Mouse (Mus musculus) macrophage (primary cell): Measurements from ENCODE around the gene Smco2. TPM values are rescaled to one million over a fixed set of nuclear protein-coding genes. Genes with fewer than 3 reads are reported as not detected.

Source experiments
- H3K27ac ChIP-seq: fragments of 350-480 bp; formaldehyde crosslinking; 2 replicates; pipeline ENCODE4 v1.9.0; 2021
- H3K36me3 ChIP-seq: fragments of 350-480 bp; formaldehyde crosslinking; 2 replicates; pipeline ENCODE4 v1.9.0; 2021; ENCODE audit errors: inconsistent target
- H3K4me3 ChIP-seq: fragments of 350-480 bp; formaldehyde crosslinking; 2 replicates; pipeline ENCODE4 v1.9.0; 2021; ENCODE audit errors: inconsistent target
- H3K79me2 ChIP-seq: fragments of 350-480 bp; formaldehyde crosslinking; 2 replicates; pipeline ENCODE4 v1.9.0; 2021; ENCODE audit errors: inconsistent target
- WGBS: methylation state at CpG from one replicate; pipeline ENCODE4 v1.1.7; 2026; ENCODE audit warnings: inconsistent platforms; ENCODE audit not compliant: missing documents; 5-methylcytosine and 5-hydroxymethylcytosine counted together
- polyA plus RNA-seq: library from polyadenylated mRNA; stranded (reverse); fragments of 250-400 nt; gene quantifications from 3 replicates; pipeline ENCODE4 v1.2.4, GENCODE M21; 2018; ENCODE audit warnings: inconsistent platforms

Smco2 gene
- polyA plus RNA-seq, 1 experiment from 2014 or later: not detected

DNA sequence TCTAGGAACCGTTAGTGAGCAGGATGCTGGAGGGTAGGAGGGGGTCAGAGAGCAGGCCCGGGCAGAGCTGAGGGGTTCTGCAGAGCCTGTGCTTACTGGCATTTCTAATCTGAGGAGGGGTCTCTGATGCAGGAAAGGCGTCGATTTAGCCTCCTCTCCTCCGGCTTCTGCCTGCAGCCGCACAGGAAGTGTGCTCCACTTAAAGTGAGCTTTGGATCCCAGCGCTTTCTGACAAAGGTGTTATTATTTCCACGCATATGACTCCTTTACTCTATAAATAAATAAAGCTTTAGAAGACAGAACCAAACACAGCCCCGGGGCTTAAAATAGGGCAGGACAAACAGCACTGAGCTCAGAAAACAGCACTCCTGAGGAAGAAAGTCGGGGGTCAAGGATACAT is 29.0 kb downstream of the Smco2 start:
- H3K36me3 ChIP-seq: no peaks in the 10 kb centered on the region
- no peak overlapping the region for H3K27ac ChIP-seq
- no peaks in the 10 kb centered on the region for H3K79me2 ChIP-seq
- no peak overlapping the region for H3K4me3 ChIP-seq
- 75% methylated on average over 10 of the region's 10 CpGs for WGBS

DNA sequence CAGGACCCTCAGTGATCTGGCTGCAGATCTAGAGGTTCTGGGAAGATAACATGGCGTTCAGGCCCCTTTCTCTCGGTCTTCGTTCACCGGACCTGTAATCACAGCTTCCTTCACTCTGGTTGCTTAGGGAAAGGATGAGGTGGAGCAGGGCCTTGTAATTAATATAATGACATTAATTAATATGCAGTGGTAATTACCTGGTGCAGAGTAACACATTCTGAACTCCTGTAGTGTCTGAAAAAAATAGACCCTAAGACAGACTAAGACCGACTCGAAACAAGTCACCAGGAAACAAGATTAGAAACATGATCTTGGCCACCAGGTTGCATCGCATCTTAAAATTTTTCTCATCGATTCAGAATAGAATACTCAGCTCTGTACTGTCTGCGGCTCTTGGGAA is 30.0 kb downstream of the Smco2 start:
- no peaks in the 10 kb centered on the region for H3K36me3 ChIP-seq
- H3K4me3 ChIP-seq: no peak overlapping the region
- no peaks in the 10 kb centered on the region for H3K79me2 ChIP-seq
- WGBS: 97% methylated on average over 9 of the region's 9 CpGs
- H3K27ac ChIP-seq: no peak overlapping the region

DNA sequence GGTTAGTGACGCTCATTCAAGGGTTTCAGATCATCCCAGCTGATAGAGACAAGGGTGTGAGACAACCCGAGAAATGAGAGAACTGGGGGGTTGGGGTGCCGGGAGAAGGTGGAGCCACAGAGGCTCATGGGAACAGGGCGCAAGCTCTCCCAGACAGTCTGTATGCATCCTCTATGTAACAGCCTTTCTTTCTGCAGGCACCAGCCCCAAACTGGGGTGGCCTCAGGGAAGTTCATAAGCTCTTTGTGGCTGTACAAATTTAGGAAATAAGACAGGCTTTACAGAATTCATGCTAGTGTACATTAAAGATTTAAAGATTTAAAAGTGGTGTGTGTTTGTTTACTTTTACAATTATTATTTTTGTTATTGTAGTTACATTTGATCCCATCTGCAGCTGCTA is 30.4 kb downstream of the Smco2 start:
- Histone ChIP-seq H3K36me3 (no peaks in the 10 kb centered on the region), H3K79me2 (no peaks in the 10 kb centered on the region), H3K27ac (no peak overlapping the region), H3K4me3 (no peak overlapping the region)
- WGBS: 92% methylated on average over 4 of the region's 4 CpGs

DNA sequence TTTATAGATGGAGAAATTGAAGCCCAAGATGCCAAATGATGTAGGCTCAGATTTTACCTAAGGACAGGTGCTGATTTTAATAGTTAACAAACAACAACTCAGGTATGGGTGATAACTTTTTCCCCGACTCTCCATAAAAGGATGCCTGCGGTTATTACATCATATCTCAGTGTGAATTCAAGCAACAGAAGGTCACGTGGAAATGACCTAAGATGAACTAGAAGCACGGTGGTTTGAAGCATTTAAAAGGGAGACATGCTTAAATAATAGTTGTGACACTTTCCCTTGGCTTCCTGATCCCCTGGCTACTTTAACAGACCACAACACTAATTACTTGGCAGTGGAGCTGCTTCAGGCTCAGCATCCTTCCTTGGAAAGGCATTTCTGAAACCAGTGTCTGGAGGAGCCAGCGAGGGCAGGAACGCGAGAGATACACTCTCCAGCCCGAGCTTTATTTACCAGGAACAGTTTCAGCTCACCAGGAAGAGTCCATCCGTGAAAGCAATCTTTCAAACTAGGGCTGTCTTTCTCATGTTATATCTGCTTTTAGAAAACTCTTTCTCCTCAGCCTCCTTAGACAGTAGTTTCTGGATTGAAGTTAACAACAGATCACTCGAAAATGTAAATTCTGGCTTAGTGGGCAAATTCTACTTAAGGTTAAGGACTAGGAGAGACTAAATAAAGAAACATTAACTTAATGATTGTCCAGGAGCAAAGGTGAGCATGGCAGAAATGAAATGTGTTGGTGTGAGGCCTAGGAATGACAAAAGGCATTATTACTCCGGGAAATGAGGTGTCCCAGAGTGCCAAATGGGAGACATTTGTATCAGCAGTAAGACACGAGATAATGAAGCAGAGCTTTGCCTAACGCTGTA is 32.2 kb downstream of the Smco2 start:
- H3K27ac ChIP-seq: no peak overlapping the region
- H3K4me3 ChIP-seq: no peak overlapping the region
- H3K79me2 ChIP-seq: no peaks in the 10 kb centered on the region
- H3K36me3 ChIP-seq: no peaks in the 10 kb centered on the region
- 76% methylated on average over 13 of the region's 13 CpGs for WGBS

DNA sequence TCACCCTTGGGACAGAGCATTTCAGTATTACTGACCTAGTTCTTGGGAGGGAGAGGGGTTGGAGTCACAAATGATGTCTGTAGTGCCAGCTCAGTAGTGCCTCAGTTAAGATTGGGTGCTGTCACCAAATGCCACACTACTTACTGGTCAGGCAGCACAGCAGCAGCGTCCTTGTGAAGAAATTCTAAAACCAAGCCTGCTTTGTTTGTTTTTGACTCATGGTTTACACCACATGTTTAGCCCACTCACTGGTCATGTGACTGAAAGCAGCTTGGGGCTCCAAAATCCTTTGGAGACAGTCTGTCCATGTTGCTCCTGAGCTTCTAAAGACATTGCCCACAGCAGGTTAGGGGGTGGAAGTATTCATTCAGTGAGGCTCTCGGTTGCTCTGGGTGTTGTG is 33.5 kb downstream of the Smco2 start:
- Histone ChIP-seq H3K36me3 (no peaks in the 10 kb centered on the region), H3K79me2 (no peaks in the 10 kb centered on the region), H3K4me3 (no peak overlapping the region), H3K27ac (no peak overlapping the region)
- WGBS: 91% methylated on average over 2 of the region's 2 CpGs

DNA sequence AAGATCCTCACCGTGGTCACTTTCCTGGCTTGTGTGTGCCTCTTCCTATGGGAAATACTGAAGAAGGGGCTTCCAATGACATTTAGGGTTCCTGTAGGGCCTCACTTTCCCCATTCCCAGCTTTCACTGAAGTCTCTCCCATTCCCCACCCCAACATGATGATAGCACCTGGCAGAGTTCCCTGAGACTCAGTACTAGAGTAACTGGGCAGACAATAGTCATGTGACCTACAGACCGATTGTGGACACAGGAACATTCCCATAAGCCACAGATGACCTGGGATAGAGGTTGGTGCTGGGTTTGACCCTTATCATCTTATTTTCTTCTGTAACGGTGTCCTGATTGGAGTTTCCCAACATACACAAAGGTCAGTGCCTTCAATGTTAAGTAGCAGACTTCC is 34.3 kb downstream of the Smco2 start:
- Histone ChIP-seq H3K27ac (no peak overlapping the region), H3K36me3 (no peaks in the 10 kb centered on the region), H3K4me3 (no peak overlapping the region), H3K79me2 (peaks cover 6% of the 10 kb centered on the region)
- WGBS: 95% methylated on average over 3 of the region's 3 CpGs

DNA sequence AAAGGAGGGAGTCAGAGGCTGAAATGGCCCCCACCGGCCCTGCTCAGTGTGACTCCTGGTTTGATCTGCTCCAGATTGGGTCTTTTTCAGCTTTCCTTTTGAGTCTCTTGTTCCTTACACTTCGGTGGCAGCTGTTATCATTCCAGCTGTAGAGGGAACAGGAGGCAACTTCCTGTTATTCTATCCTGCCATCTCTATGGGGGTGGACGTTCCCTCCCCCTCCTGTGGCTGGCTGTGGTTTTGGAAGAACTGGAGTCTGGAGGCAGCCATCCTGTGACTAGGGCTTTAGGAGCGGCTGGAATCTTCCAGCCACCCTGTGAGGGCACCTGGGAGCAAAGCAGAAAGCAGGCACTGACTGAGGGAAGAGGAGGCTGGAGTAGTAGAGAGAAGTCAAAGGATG is 34.9 kb downstream of the Smco2 start:
- Histone ChIP-seq H3K27ac (no peak overlapping the region), H3K4me3 (no peak overlapping the region), H3K36me3 (no peaks in the 10 kb centered on the region), H3K79me2 (peaks cover 10% of the 10 kb centered on the region)
- 65% methylated on average over 4 of the region's 4 CpGs for WGBS

DNA sequence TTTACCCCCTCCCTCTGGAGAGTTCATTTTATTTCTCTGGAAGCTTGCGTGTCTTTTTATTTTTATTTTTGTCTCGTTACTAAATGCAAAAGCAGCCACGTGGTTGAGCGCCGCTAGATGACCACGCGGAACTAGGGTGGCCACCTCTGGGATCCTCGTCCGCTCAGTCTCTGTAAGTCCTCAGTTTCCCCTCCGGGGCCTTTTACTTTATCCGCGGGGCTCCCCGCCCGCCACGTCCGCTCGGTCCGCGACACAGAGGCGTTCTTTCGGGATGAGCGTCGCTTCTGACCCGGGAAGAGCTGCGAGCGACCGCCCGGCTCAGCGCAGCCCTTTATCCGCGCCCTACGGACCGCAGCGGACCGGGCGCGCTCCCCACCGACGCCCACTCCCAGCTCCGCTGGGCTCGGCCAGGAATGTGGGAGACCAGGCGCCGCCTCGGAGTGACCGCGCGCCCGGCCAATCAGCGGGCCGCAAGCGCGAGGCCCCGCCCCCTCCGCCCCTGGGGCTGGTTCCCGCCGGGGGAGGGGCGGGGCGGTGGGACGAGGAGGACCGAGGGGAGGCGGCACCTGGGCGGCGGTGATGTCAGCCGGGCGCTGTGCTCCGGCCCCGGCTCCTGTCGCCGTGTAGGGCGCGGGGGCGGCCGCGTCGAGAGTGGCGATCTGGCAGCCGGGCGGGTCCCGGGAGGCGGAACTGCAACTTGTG is 38.2 kb downstream of the Smco2 start, which contains the start of gene Ppfibp1:
Gene Ppfibp1, plus strand, starts transcription at position 530 of the 702 bp plus-strand sequence.
- no peaks in the 10 kb centered on the region for H3K36me3 ChIP-seq
- H3K4me3 ChIP-seq: peak within 1 kb of the TSS; percentile 59
- 2% methylated on average over 75 of the region's 80 CpGs for WGBS
- peak within 1 kb of the TSS; percentile 33 for H3K27ac ChIP-seq
- peaks cover 28% of the 10 kb centered on the region for H3K79me2 ChIP-seq

DNA sequence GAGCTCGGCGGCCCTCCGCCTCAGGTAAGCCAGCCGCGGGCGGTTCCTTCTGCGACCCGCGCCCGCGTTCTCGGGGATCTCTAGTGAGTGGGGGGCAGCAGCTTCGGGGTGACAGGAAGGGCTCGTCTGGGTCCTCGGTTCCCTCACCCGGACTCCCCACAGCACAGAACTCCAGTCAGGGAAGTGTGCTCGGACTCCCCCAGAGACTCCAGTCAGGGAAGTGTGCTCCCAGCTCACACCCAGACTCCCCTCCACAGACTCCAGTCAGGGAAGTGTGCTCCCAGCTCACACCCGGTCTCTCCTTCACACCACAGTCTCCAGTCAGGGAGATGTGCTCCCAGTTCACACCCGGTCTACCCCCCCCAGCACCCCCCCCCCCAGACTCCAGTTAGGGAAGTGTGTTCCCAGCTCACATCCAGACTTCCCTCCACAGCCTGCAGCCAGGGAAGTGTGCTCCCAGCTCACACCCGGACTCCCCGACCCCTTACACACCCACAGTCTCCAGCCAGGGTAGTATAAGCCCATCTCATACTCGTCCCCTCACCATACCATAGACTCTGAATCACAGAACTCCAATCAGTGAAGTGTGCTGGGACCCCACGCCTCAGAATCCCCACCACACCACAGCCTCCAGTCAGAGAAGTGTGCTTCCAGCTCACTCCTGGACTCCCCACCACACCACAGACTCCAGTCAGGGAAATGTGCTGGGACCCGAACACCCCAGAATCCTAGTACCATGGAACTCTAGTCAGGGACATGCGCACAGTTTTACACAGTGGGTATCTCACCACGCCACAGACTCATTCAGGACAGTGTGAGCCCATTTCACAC is 39.0 kb downstream of the Smco2 start:
- WGBS: 20% methylated on average over 25 of the region's 26 CpGs
- Histone ChIP-seq H3K4me3 (peak overlapping the region; percentile 59), H3K36me3 (no peaks in the 10 kb centered on the region), H3K79me2 (peaks cover 34% of the 10 kb centered on the region), H3K27ac (peak overlapping the region; percentile 33)

DNA sequence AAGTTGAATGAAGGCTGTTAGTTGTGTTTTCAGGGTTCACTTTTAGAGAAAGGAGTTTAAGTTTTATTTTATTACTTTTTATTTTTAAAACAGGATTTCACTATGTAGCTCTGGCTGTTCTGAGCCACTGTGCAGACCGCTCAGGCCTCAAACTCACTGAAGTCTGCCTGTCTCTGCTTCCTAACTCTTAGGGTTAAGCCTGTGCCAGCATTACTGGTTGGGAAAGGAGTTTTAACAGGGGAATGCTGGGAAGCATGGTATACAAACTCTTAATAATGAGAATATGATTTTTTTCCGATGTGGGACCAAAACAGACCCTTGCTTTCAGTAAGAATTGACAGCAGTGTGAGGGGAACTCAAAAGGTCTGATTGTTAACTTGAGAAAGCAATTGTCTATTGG is 40.3 kb downstream of the Smco2 start:
- H3K4me3 ChIP-seq: no peak overlapping the region
- H3K79me2 ChIP-seq: peaks cover 42% of the 10 kb centered on the region
- no peaks in the 10 kb centered on the region for H3K36me3 ChIP-seq
- WGBS: 77% methylated on average over 2 of the region's 2 CpGs
- H3K27ac ChIP-seq: no peak overlapping the region

DNA sequence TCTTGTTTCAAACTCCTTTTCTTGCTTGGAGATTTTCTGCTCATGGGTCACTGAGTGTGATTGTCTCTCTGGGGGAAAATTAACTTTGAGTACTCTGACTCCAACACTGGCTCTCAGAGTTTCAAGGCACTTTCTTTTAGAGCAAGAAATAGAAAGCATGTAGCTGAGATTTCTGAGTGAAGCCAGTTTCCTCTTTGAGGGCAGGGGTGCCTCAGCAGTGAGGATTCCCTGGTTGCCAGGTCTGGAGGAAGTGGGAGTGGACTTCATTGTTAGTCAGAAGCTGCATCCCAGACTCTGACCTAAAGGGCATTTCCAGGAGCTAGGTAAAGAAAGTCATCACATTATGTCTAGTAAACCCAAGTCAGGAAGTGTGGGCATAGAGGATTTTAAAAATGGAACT is 40.7 kb downstream of the Smco2 start:
- Histone ChIP-seq H3K27ac (no peak overlapping the region), H3K79me2 (peaks cover 42% of the 10 kb centered on the region), H3K4me3 (no peak overlapping the region), H3K36me3 (no peaks in the 10 kb centered on the region)

DNA sequence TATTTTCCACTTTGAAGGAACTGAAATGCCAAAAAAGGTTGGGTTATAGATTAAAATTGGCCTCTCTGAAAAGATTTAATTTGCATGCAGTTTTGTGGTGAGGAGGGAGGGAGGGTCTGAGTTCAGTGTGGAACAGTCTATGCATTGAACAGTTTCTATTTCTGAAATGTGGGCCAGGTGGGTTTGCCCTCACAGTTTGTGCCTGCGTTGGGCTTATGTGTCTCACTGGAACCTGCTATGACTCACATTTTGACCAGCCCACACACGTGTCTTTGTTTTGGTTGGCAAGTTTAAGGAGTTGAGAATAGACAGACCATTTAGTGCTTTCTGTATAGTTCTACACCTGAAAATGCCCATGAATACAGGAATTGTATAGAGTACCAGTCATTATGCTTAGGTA is 44.0 kb downstream of the Smco2 start:
- H3K4me3 ChIP-seq: no peak overlapping the region
- H3K79me2 ChIP-seq: peaks cover 65% of the 10 kb centered on the region
- no peak overlapping the region for H3K27ac ChIP-seq
- WGBS: 70% methylated on average over 2 of the region's 2 CpGs
- H3K36me3 ChIP-seq: no peaks in the 10 kb centered on the region

DNA sequence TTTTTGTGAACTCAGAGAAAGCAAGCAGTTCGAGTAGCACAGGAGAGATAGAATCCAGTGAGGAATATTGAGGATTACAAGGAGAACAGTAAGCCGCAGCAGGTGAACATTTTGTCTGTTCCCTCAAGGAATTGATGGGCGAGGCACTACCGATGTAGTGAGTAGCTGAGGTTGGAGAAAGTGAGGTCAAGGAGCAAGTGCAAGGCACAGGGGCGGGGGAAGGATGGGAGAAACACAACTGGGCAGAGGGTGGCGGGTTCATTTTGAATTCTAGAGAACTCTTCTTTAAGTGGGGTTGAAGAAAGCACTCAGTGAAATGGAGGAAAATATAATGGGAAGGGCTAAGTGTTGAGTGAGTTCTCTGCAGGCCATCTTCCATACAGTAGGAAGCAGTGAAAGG is 48.8 kb downstream of the Smco2 start:
- no peaks in the 10 kb centered on the region for H3K36me3 ChIP-seq
- H3K79me2 ChIP-seq: peaks cover 73% of the 10 kb centered on the region; the same call in 1 of the 2 replicates
- H3K27ac ChIP-seq: no peak overlapping the region
- H3K4me3 ChIP-seq: no peak overlapping the region
- WGBS: 97% methylated on average over 6 of the region's 6 CpGs

DNA sequence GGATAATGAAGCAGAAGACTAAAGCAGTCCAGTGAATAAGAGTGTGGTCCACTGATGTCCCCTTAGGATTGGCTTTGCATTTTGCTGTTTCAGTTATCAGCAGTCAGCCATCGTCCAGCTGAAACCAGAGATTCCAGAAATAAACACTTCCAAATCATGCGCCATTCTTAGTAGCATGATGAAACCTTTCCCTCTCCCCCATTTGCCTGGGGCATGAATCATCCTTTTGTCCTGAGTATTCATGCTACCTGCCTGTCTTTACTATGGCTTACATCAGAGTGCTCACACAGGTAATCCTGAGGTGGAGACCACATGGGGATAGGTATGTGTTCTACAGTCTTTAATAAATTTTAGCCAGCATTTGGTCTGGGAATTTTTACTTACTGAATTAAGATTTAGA is 49.7 kb downstream of the Smco2 start:
- WGBS: 86% methylated on average over 2 of the region's 2 CpGs

More for the DNA sequence above, 49.7 kb downstream of the Smco2 start:
- no peak overlapping the region for H3K4me3 ChIP-seq
- no peak overlapping the region for H3K27ac ChIP-seq
- H3K79me2 ChIP-seq: peaks cover 69% of the 10 kb centered on the region; the same call in 1 of the 2 replicates
- H3K36me3 ChIP-seq: no peaks in the 10 kb centered on the region
